Mouse (Mus musculus): Measurements from ENCODE around the gene Prkg1.

- TF ChIP-seq CTCF (IDR thresholded peaks at IDR 0.05) (no peak), POLR2A (IDR thresholded peaks at IDR 0.05; ENCODE audit: insufficient read depth, low read depth, low read length) (no peak)
These were observed 1214.8 kb downstream of the Prkg1 start for GRCm38 (mm10) chr19:30549854-30550647.
